Mouse (Mus musculus) neural tube, postnatal 0 days (tissue): Measurements from ENCODE around the gene Sh3kbp1. TPM values are rescaled to one million over a fixed set of nuclear protein-coding genes. Genes with fewer than 3 reads are reported as not detected.

ENCODE experiments used
- polyA plus RNA-seq: library from polyadenylated mRNA; unstranded; fragments of >200 nt; fragmentation: Nextera tagmentation; extraction: Ambion mirVana; gene quantifications from 2 replicates; pipeline ENCODE4 v1.2.1, GENCODE M21; 2015

Gene Sh3kbp1
- polyA plus RNA-seq: 43.0 and 46.1 TPM in 2 replicates

GRCm38 (mm10) chrX:159626907-159627587 lies at the start of gene Sh3kbp1:
Gene Sh3kbp1 (plus strand): TSS chrX:159627272.

GRCm38 (mm10) chrX:159988002-159988960 lies 361.2 kb downstream of the Sh3kbp1 start, which contains the start of gene Map3k15:
Gene Map3k15 (plus strand): TSS chrX:159988433.

Other genes with a start within 250 kb of the Sh3kbp1 start
- gene Map7d2, start 212.7 kb upstream of the Sh3kbp1 start, polyA plus RNA-seq: 83.3 and 86.6 TPM in 2 replicates
- gene Bclaf3, start 100.6 kb upstream of the Sh3kbp1 start, polyA plus RNA-seq: 15.4 and 16.5 TPM in 2 replicates